Mouse (Mus musculus) embryonic facial prominence, embryonic 12.5 days (tissue): ENCODE measurements around the gene Gpc2. TPM values are rescaled to one million over a fixed set of nuclear protein-coding genes. Genes with fewer than 3 reads are reported as not detected.

Source experiments
- ATAC-seq: fragments of 200-750 bp; cut with Nextera tagmentation; 2 replicates; pipeline ENCODE4 v1.8.0; 2017; ENCODE audit not compliant: insufficient number of reproducible peaks, insufficient read depth, low FRiP score, low TSS enrichment
- H3K27ac ChIP-seq: fragments of 300-500 bp; sonication (generic); 2 replicates; pipeline ENCODE4 v1.5.1; 2016; ENCODE audit warnings: mild to moderate bottlenecking
- H3K27me3 ChIP-seq: fragments of 300-500 bp; sonication (generic); 2 replicates; pipeline ENCODE4 v1.6.1; 2016; ENCODE audit warnings: mild to moderate bottlenecking, moderate library complexity
- H3K36me3 ChIP-seq: fragments of 300-500 bp; sonication (generic); 2 replicates; pipeline ENCODE4 v1.6.1; 2016; ENCODE audit warnings: mild to moderate bottlenecking
- H3K4me1 ChIP-seq: fragments of 300-500 bp; sonication (generic); 2 replicates; pipeline ENCODE4 v1.6.1; 2016
- H3K4me2 ChIP-seq: fragments of 300-500 bp; sonication (generic); replicated peaks from 2 replicates; pipeline ENCODE4 v1.6.1; 2016; ENCODE audit warnings: mild to moderate bottlenecking, moderate library complexity
- H3K4me3 ChIP-seq: fragments of 300-500 bp; sonication (generic); 2 replicates; pipeline ENCODE4 v1.5.1; 2016; ENCODE audit warnings: mild to moderate bottlenecking
- H3K9ac ChIP-seq: fragments of 300-500 bp; sonication (generic); 2 replicates; pipeline ENCODE4 v1.6.1; 2016; ENCODE audit warnings: mild to moderate bottlenecking, moderate library complexity
- H3K9me3 ChIP-seq: fragments of 300-500 bp; sonication (generic); 2 replicates; pipeline ENCODE4 v1.6.1; 2016; ENCODE audit warnings: mild to moderate bottlenecking, moderate library complexity
- WGBS: fragments of 180-500 bp; shearing (Covaris S2); methylation state at CpG from one replicate; pipeline ENCODE4 v1.1.7; 2016; 5-methylcytosine and 5-hydroxymethylcytosine counted together
- polyA plus RNA-seq: library from polyadenylated mRNA; unstranded; fragments of >200 nt; fragmentation: Nextera tagmentation; extraction: Ambion mirVana; gene quantifications from 2 replicates; pipeline ENCODE4 v1.2.1, GENCODE M21; 2016

The Gpc2 gene
- polyA plus RNA-seq, 1 experiment from 2014 or later, result 70.1 TPM

DNA sequence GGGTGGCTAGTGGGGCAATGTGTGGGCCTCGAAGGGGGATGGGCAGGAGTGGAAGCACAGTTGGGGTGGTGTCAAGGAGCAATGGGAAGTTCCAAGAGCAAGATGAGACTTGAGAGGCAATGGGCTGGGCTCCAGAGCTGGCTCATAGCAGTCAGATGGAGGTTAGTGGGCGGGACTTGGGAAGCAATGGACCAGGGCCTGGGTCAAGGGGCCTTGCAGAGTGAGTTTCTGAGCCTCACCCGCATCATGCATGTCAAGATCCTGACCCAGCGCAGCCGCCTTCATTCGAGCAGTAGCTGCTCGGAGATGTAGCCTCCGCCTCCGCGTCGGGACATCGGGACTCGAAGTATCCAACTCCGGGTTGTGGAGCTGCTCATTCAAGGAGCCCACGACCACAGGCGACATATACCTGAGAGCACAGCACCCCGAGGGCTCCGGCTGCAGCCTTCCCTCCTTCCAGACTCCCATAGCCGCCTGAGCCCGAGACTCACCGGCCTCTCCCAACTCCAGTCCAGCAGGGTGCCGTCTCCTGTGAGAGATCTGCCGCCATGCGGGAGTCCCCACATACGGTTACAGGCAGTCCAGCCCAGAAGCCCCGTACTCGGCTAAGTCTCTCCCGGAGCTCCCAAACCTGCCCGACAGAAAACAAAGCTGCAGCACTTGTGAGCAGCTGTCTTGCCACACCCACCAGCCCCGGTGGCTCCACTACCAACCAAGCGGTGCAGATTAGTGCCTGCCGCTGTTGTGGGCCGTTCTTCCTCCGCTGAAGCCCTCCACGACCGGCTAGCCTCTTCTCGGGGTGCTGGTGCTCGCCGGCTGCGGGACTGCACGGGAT is 4.4 kb downstream of the Gpc2 start:
- Histone ChIP-seq H3K9me3 (no peaks in the 10 kb centered on the region; the same call in 1 of the 2 replicates), H3K27me3 (no peaks in the 10 kb centered on the region), H3K4me1 (peaks cover 60% of the 10 kb centered on the region), H3K4me2 (peak overlapping the region; percentile 51), H3K36me3 (peaks cover 35% of the 10 kb centered on the region), H3K9ac (peak overlapping the region; percentile 52), H3K27ac (0 out of 2 replicates have a peak overlapping the region, but pooled peaks have one; percentile 50), H3K4me3 (peak overlapping the region; percentile 22)
- no peak for ATAC-seq
- WGBS, result 22% methylated on average over 41 of the region's 41 CpGs

DNA sequence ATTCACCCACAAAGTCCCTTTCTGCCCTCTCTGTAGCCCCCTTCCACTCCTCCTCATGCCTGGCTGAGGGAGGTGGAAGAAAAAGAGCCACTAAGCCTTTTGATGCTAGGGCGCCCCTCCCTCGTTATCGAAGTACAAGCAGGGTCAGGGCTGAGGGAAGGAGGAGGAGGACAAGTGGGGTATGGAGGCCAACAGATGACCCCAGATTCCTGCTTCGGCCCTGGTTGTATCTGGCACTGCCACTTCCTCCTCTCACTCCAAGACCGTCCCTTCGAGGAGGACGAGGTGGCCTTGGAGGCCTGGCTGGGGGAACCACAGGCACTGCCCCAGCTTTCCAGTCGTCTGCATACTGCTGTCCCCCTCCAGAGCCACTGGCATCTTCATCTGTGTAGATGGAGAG is 5.6 kb downstream of the Gpc2 start:
- 69% methylated on average over 8 of the region's 8 CpGs for WGBS
- Histone ChIP-seq H3K4me1 (peaks cover 60% of the 10 kb centered on the region), H3K27me3 (no peaks in the 10 kb centered on the region), H3K4me3 (no peak overlapping the region), H3K4me2 (no peak overlapping the region), H3K9ac (no peak overlapping the region), H3K27ac (no peak overlapping the region), H3K9me3 (no peaks in the 10 kb centered on the region), H3K36me3 (peaks cover 35% of the 10 kb centered on the region)
- ATAC-seq, result no peak

DNA sequence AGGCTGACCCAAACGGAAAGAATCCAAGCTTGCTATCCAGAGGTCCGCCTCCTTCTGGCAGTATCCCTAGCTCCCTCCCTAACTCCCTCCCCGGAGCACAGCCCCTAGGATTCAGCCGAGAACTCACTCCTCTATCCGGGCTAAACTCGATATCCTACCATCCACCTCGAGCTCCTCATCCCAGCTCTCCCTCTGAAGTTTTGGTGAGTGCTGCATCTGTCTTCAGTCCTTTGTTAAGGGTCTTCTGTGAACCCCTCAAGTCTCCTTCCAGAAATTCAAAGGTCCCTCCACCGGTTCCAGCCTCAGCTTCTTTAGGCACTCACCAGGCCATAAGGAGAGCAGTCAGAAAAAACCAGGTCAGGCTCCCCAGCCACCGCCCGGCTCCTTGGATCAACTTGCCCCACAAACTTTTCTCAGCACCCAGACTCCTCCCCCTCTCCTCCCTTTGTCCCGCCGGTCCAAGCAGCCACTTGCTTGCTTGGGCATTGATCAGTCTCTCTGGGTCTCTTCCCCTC is 7.3 kb downstream of the Gpc2 start, which contains the start of gene Gal3st4:
Gene Gal3st4 (minus strand): TSS at position 432 of the 515 bp plus-strand sequence.
- Histone ChIP-seq H3K27ac (peak within 1 kb of the TSS; percentile 69), H3K9ac (peak within 1 kb of the TSS; percentile 25; the same call in 1 of the 2 replicates), H3K27me3 (no peaks in the 10 kb centered on the region), H3K4me3 (peak within 1 kb of the TSS; percentile 21), H3K36me3 (peaks cover 29% of the 10 kb centered on the region), H3K9me3 (no peaks in the 10 kb centered on the region), H3K4me1 (peaks cover 46% of the 10 kb centered on the region), H3K4me2 (peak within 1 kb of the TSS; percentile 41)
- WGBS, result 1% methylated on average over 12 of the region's 12 CpGs
- ATAC-seq, result peak; percentile 56; the same call in 1 of the 2 replicates

DNA sequence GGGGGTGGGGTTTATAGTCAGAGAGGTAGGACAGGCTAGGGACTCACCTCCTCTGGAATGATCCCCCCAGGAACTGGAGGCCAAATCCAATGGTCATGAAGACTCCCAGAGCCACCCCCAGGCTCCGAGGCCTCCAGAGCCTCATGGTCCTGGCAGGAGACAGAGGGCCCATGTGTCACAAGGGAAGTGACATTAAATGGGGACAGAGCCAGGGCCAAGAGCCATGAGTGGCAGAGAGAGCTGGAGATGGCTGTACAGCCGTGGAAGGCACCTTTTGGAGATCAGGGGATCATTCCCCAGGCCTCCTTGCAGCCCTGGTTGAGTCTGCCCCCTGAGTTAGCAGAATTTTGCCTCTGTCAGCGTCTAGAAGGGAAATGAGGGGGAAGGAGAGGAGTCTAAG is 8.6 kb downstream of the Gpc2 start:
- H3K27ac ChIP-seq, result no peak overlapping the region
- H3K27me3 ChIP-seq, result no peaks in the 10 kb centered on the region
- no peak overlapping the region for H3K4me3 ChIP-seq
- 48% methylated on average over 3 of the region's 3 CpGs for WGBS
- peaks cover 21% of the 10 kb centered on the region for H3K36me3 ChIP-seq
- peaks cover 34% of the 10 kb centered on the region for H3K4me1 ChIP-seq
- H3K9ac ChIP-seq, result no peak overlapping the region
- no peaks in the 10 kb centered on the region for H3K9me3 ChIP-seq
- no peak overlapping the region for H3K4me2 ChIP-seq
- ATAC-seq, result no peak

DNA sequence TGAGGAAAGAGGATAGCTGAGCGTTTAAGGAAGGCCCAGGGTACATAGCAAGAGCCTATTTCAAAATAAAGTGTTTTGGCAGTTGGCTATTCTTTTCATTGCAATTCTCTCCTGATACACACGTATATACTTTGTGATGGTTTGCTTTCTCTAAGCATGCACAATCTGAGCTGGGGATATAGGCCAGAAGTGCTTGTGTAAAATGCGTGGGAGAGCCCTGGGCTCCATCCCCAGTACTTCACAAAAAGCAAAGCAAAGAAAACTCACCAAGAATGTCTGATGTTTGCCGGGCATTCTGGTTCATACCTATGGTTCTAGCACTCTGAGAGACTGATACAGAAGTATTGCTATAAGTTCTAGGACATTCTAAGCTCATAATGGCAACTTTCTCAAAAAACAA is 10.8 kb downstream of the Gpc2 start:
- peaks cover 22% of the 10 kb centered on the region; the same call in 1 of the 2 replicates for H3K4me1 ChIP-seq
- no peak for ATAC-seq
- no peak overlapping the region for H3K4me3 ChIP-seq
- no peaks in the 10 kb centered on the region for H3K9me3 ChIP-seq
- WGBS, result 82% methylated on average over 4 of the region's 4 CpGs
- H3K4me2 ChIP-seq, result no peak overlapping the region
- no peaks in the 10 kb centered on the region for H3K27me3 ChIP-seq
- H3K27ac ChIP-seq, result no peak overlapping the region
- H3K36me3 ChIP-seq, result peaks cover 10% of the 10 kb centered on the region
- no peak overlapping the region for H3K9ac ChIP-seq

DNA sequence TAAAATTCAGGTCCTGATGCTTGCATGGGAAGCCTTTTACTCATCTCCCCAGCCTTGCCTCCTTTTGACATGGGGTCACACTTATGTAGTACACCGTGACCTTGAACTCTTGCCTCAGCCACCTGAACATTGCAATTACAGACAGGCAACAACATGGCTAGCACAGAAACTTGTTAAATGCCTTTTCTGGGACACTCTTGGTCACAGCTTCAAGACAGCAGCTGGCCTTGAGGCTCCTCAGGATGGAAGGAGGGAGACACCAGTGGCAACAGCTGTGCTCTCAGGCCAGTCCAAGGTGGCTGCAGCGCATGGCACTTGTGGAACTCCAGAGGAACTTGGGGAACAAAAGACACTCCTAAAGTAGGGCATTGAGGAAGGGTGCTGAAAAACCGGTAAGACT is 12.7 kb downstream of the Gpc2 start:
- Histone ChIP-seq H3K27me3 (no peaks in the 10 kb centered on the region), H3K9me3 (no peaks in the 10 kb centered on the region), H3K4me1 (peaks cover 20% of the 10 kb centered on the region), H3K36me3 (peaks cover 13% of the 10 kb centered on the region), H3K4me2 (no peak overlapping the region), H3K4me3 (no peak overlapping the region), H3K9ac (no peak overlapping the region), H3K27ac (no peak overlapping the region)
- ATAC-seq, result no peak
- WGBS, result 87% methylated on average over 3 of the region's 3 CpGs

- Histone ChIP-seq H3K36me3 (peaks cover 27% of the 10 kb centered on the region), H3K9ac (no peak overlapping the region), H3K27me3 (no peaks in the 10 kb centered on the region), H3K9me3 (no peaks in the 10 kb centered on the region), H3K4me2 (no peak overlapping the region), H3K27ac (no peak overlapping the region), H3K4me1 (peaks cover 16% of the 10 kb centered on the region), H3K4me3 (no peak overlapping the region)
- WGBS, result 94% methylated on average over 4 of the region's 4 CpGs
- no peak for ATAC-seq
Measured at GRCm38 (mm10) chr5:138265712-138266111, 14.1 kb downstream of the Gpc2 start.

- 14% methylated on average over 6 of the region's 6 CpGs for WGBS
- peak overlapping the region; percentile 92 for H3K4me2 ChIP-seq
- H3K27ac ChIP-seq, result peak overlapping the region; percentile 69; the same call in 1 of the 2 replicates
- peak overlapping the region; percentile 83 for H3K9ac ChIP-seq
- H3K4me1 ChIP-seq, result peaks cover 16% of the 10 kb centered on the region
- ATAC-seq, result no peak
- peak overlapping the region; percentile 79 for H3K4me3 ChIP-seq
- peaks cover 42% of the 10 kb centered on the region for H3K36me3 ChIP-seq
- H3K9me3 ChIP-seq, result no peaks in the 10 kb centered on the region
- no peaks in the 10 kb centered on the region for H3K27me3 ChIP-seq
Measured at GRCm38 (mm10) chr5:138264207-138264578, 15.6 kb downstream of the Gpc2 start.

DNA sequence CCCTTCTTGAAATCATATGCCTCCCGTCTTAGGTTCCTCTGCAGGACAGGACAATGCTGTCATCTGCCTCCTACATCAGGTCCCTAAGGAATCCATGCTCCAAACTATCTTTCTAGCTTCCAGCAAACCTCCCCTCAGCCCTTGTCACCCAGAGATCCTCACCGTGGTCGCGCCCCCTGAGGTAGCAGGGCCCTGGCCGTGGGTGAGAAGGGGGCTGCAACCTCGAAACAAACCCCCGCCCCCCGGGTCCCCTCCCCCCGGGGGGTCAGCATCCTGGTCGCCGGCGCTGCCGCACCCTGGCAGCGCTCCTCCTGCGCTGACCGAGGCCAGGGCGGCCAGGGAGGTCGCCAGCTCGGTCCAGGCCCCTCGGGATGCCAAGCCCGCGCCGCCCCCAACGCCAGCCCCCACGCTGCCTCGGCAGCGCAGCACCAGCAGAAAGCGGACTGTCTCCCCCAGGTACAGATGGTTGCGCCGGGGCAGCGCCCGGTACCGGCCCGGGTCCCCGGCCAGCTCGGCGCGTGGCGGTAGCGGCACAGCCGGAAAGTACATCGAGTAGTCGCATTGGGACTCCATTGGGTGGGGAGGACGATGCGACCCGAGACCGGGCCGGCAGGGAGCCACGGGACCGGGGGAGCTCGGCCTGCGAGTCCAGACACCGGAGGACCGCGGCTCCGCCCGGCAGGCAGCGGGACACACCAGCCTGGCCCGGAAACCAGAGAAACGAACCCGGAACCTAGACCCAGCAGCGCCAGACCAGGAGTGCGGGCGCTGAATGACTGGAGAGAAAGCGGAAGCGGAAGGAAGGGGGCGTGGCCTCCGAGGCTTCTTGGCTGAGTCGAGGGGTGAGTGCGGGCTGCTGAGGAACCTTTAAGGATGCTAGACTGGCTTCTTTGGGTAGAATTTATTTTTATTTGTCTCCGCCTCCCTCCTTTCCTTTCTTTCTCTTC is 16.3 kb downstream of the Gpc2 start, which contains the start of gene BC037034:
Gene BC037034 (minus strand): TSS at position 774 of the 947 bp plus-strand sequence.
- under 1% methylated on average over 69 of the region's 71 CpGs for WGBS
- Histone ChIP-seq H3K9ac (peak within 1 kb of the TSS; percentile 83), H3K27ac (peak within 1 kb of the TSS; percentile 69), H3K4me2 (peak within 1 kb of the TSS; percentile 92), H3K4me3 (peak within 1 kb of the TSS; percentile 79), H3K4me1 (peaks cover 16% of the 10 kb centered on the region), H3K27me3 (no peaks in the 10 kb centered on the region), H3K9me3 (no peaks in the 10 kb centered on the region), H3K36me3 (peaks cover 47% of the 10 kb centered on the region)
- ATAC-seq, result peak; percentile 68

- Histone ChIP-seq H3K27me3 (no peaks in the 10 kb centered on the region), H3K4me3 (peak overlapping the region; percentile 79), H3K4me1 (peaks cover 16% of the 10 kb centered on the region), H3K36me3 (peaks cover 51% of the 10 kb centered on the region), H3K9ac (peak overlapping the region; percentile 83), H3K27ac (no peak overlapping the region), H3K4me2 (peak overlapping the region; percentile 92), H3K9me3 (no peaks in the 10 kb centered on the region)
- ATAC-seq, result no peak
- 66% methylated on average over 18 of the region's 18 CpGs for WGBS
Measured at GRCm38 (mm10) chr5:138262582-138263240, 17.1 kb downstream of the Gpc2 start.

GRCm38 (mm10) chr5:138262001-138262400 is 17.8 kb downstream of the Gpc2 start:
- H3K4me3 ChIP-seq, result 0 out of 2 replicates have a peak overlapping the region, but pooled peaks have one; percentile 79
- H3K36me3 ChIP-seq, result peaks cover 51% of the 10 kb centered on the region
- no peaks in the 10 kb centered on the region for H3K27me3 ChIP-seq
- H3K27ac ChIP-seq, result no peak overlapping the region
- WGBS, result 67% methylated on average over 4 of the region's 4 CpGs
- H3K4me2 ChIP-seq, result no peak overlapping the region
- no peak overlapping the region for H3K9ac ChIP-seq
- H3K4me1 ChIP-seq, result peaks cover 16% of the 10 kb centered on the region
- no peaks in the 10 kb centered on the region for H3K9me3 ChIP-seq
- no peak for ATAC-seq
